Mouse (Mus musculus) intestine, embryonic 14.5 days (tissue): ENCODE results near the gene Cdr2l. TPM values are rescaled to one million over a fixed set of nuclear protein-coding genes. Genes with fewer than 3 reads are reported as not detected.

Experiments
- ATAC-seq: fragments of 200-750 bp; cut with Nextera tagmentation; replicated peaks from 2 replicates; pipeline ENCODE4 v1.8.0; 2017; ENCODE audit warnings: low read depth, moderate number of reproducible peaks, moderate TSS enrichment, moderate library complexity; ENCODE audit not compliant: low FRiP score, low TSS enrichment
- DNase-seq: peaks from one replicate; pipeline ENCODE4 v3.0.0-alpha.2; 2018; ENCODE audit warnings: low spot score
- H3K27ac ChIP-seq: fragments of 300-500 bp; sonication (generic); 2 replicates; pipeline ENCODE4 v1.5.1; 2014; ENCODE audit warnings: low read depth, mild to moderate bottlenecking, control low read depth
- H3K27me3 ChIP-seq: fragments of 300-500 bp; sonication (generic); replicated peaks from 2 replicates; pipeline ENCODE4 v1.6.1; 2014; ENCODE audit warnings: low read length, control low read depth; ENCODE audit not compliant: control insufficient read depth, insufficient read depth
- H3K36me3 ChIP-seq: fragments of 300-500 bp; sonication (generic); 2 replicates; pipeline ENCODE4 v1.6.1; 2014; ENCODE audit warnings: low read length, control low read depth; ENCODE audit not compliant: control insufficient read depth, insufficient read depth
- H3K4me1 ChIP-seq: fragments of 300-500 bp; sonication (generic); replicated peaks from 2 replicates; pipeline ENCODE4 v1.6.1; 2014; ENCODE audit warnings: low read length, control low read depth, mixed read lengths; ENCODE audit not compliant: control insufficient read depth, insufficient read depth
- H3K4me2 ChIP-seq: fragments of 300-500 bp; sonication (generic); 2 replicates; pipeline ENCODE4 v1.6.1; 2014; ENCODE audit warnings: low read length
- H3K4me3 ChIP-seq: fragments of 300-500 bp; sonication (generic); 2 replicates; pipeline ENCODE4 v1.5.1; 2014; ENCODE audit warnings: low read depth, low read length, control low read depth, mixed read lengths
- H3K9ac ChIP-seq: fragments of 300-500 bp; sonication (generic); 2 replicates; pipeline ENCODE4 v1.6.1; 2014; ENCODE audit warnings: mild to moderate bottlenecking, low read length
- H3K9me3 ChIP-seq: fragments of 300-500 bp; sonication (generic); 2 replicates; pipeline ENCODE4 v1.6.1; 2016; ENCODE audit warnings: low read length, control low read depth; ENCODE audit not compliant: control insufficient read depth
- WGBS: fragments of 180-500 bp; shearing (Covaris S2); extraction: QIAGEN DNeasy Blood & Tissue Kit; methylation state at CpG from one replicate; pipeline ENCODE4 v1.1.7; 2014; 5-methylcytosine and 5-hydroxymethylcytosine counted together
- polyA plus RNA-seq: library from polyadenylated mRNA; unstranded; fragments of >200 nt; fragmentation: Nextera tagmentation; extraction: Ambion mirVana; gene quantifications from 2 replicates; pipeline ENCODE4 v1.2.1, GENCODE M21; 2014

Cdr2l gene
- polyA plus RNA-seq, 1 experiment from 2014 or later, result 10.6 TPM

- Histone ChIP-seq H3K4me1 (peaks cover 19% of the 10 kb centered on the region), H3K4me3 (peak overlapping the region; percentile 78), H3K27ac (no peak overlapping the region), H3K36me3 (peaks cover 42% of the 10 kb centered on the region), H3K9me3 (no peaks in the 10 kb centered on the region), H3K27me3 (no peaks in the 10 kb centered on the region), H3K4me2 (peak overlapping the region; percentile 69), H3K9ac (peak overlapping the region; percentile 88; the same call in 1 of the 2 replicates)
- DNase-seq (no peak), ATAC-seq (no peak)
- 41% methylated on average over 1 of the region's 1 CpGs for WGBS
Measured at GRCm38 (mm10) chr11:115421328-115421727, 39.6 kb downstream of the Cdr2l start.

- Histone ChIP-seq H3K4me1 (peaks cover 19% of the 10 kb centered on the region), H3K27ac (no peak overlapping the region), H3K4me3 (no peak overlapping the region), H3K36me3 (peaks cover 42% of the 10 kb centered on the region), H3K4me2 (no peak overlapping the region), H3K27me3 (no peaks in the 10 kb centered on the region), H3K9me3 (no peaks in the 10 kb centered on the region), H3K9ac (no peak overlapping the region)
- ATAC-seq, result no peak
- 90% methylated on average over 16 of the region's 16 CpGs for WGBS
- DNase-seq, result no peak
Measured at GRCm38 (mm10) chr11:115421972-115422371, 40.3 kb downstream of the Cdr2l start.

DNA sequence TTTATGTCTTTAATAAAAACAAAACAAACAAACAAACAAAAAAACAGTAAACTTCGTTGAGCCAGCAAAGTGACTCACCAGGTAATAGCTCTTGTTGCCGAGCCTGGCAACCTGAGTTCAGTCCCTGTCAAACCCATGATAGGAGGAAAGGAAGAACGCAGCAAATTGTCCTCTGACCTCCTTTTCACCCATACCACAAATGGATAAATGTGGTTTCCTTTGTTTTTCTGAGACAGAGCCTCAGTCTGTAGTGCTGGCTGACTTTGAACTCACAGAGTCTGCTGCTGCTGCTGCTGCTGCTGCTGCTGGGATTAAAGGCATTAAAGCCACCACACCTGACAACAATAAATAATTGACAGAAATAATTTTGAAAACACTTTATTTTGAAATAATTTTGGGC lies 41.4 kb downstream of the Cdr2l start:
- Histone ChIP-seq H3K9me3 (no peaks in the 10 kb centered on the region), H3K9ac (no peak overlapping the region), H3K36me3 (peaks cover 37% of the 10 kb centered on the region), H3K4me1 (peaks cover 19% of the 10 kb centered on the region), H3K27me3 (no peaks in the 10 kb centered on the region), H3K27ac (no peak overlapping the region), H3K4me3 (no peak overlapping the region), H3K4me2 (no peak overlapping the region)
- 78% methylated on average over 3 of the region's 3 CpGs for WGBS
- DNase-seq, result no peak
- ATAC-seq, result no peak

DNA sequence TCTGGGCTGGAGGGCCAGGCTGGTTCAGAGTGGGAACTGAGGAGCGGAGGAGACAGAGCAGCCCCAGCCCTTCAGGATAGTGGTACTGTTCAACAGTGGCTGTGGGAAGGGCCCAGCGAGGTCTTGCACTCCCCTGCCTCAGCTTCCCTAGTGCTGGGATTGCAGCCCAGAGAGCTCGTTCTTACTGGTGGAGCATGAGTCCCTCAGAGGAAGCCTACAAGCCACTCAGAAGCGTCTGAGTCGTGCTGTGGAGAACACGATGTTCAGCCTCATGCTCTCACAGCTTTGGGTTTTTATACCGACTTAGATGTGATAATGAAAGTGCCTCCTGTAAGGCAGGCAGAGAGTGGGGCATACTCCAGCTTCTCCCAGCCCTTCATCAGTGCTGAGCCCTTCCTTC lies 43.0 kb downstream of the Cdr2l start:
- Histone ChIP-seq H3K9ac (no peak overlapping the region), H3K4me1 (peaks cover 10% of the 10 kb centered on the region), H3K4me2 (no peak overlapping the region), H3K4me3 (no peak overlapping the region), H3K9me3 (no peaks in the 10 kb centered on the region), H3K27me3 (no peaks in the 10 kb centered on the region), H3K27ac (no peak overlapping the region), H3K36me3 (peaks cover 47% of the 10 kb centered on the region)
- no peak for ATAC-seq
- DNase-seq, result no peak
- WGBS, result 79% methylated on average over 7 of the region's 7 CpGs

- WGBS, result 93% methylated on average over 6 of the region's 6 CpGs
Measured at GRCm38 (mm10) chr11:115425671-115426070, 44.0 kb downstream of the Cdr2l start.

DNA sequence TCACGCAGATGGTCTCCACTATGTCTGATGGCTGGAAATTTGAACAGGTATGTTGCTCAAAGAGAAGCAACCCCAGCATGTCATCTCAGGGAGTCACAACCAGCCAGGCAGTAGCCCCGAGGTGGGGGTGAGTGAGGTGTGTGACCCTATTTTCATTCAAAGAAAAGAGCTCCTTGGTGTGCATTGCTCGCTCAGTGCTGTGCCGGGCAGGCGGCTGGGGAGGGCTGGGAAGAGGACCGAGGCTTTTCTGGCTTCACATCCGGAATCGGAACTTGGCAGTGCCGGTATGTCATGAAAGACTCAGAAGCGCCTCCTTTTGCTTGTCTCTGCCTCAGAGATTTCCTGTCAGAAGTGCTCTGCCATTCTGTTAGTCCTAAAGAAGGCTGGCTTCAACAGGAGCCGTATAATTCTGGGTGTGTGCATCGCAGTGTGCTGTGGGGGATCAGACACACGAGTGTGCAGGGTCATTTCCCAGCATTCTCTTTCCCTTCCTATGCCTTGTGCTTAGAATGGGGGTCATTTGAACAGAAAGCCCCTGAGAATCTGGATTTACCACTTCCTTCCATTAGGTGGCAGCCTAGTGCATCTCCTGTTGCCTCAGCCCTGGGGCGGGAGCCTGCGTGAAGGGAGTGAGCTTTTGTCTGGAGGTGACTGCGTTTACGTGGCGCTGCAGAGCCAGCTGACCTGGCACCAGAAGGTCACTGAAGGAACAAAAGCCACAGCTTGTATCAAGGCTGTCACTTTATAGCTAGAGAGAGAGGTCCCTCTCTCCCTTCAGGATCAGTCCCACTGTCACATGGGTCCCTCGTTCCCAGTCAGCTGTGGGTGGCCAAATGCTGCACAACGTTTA lies 46.0 kb downstream of the Cdr2l start:
- Histone ChIP-seq H3K36me3 (peaks cover 77% of the 10 kb centered on the region), H3K9me3 (no peaks in the 10 kb centered on the region), H3K9ac (no peak overlapping the region), H3K27me3 (no peaks in the 10 kb centered on the region), H3K4me3 (no peak overlapping the region), H3K4me2 (no peak overlapping the region), H3K4me1 (no peaks in the 10 kb centered on the region; the same call in 1 of the 2 replicates), H3K27ac (no peak overlapping the region; the same call in 1 of the 2 replicates)
- 42% methylated on average over 20 of the region's 20 CpGs for WGBS
- DNase-seq, result peak; percentile 73
- peak; percentile 56 for ATAC-seq

More at GRCm38 (mm10) chr11:115425671-115426070, 44.0 kb downstream of the Cdr2l start:
- Histone ChIP-seq H3K9ac (no peak overlapping the region), H3K4me1 (peaks cover 10% of the 10 kb centered on the region), H3K9me3 (no peaks in the 10 kb centered on the region), H3K4me2 (no peak overlapping the region), H3K27ac (no peak overlapping the region), H3K27me3 (no peaks in the 10 kb centered on the region), H3K36me3 (peaks cover 57% of the 10 kb centered on the region), H3K4me3 (no peak overlapping the region)
- DNase-seq, result no peak
- ATAC-seq, result no peak

GRCm38 (mm10) chr11:115429307-115429706 lies 47.6 kb downstream of the Cdr2l start:
- WGBS, result 94% methylated on average over 7 of the region's 7 CpGs
- no peak for ATAC-seq
- H3K36me3 ChIP-seq, result peaks cover 74% of the 10 kb centered on the region

GRCm38 (mm10) chr11:115430561-115430960 lies 48.8 kb downstream of the Cdr2l start:
- ATAC-seq, result no peak
- WGBS, result 89% methylated on average over 6 of the region's 6 CpGs
- H3K36me3 ChIP-seq, result peaks cover 62% of the 10 kb centered on the region

More at GRCm38 (mm10) chr11:115429307-115429706, 47.6 kb downstream of the Cdr2l start:
- no peaks in the 10 kb centered on the region; the same call in 1 of the 2 replicates for H3K4me1 ChIP-seq
- H3K27me3 ChIP-seq, result no peaks in the 10 kb centered on the region
- H3K9ac ChIP-seq, result no peak overlapping the region
- H3K4me3 ChIP-seq, result no peak overlapping the region
- H3K9me3 ChIP-seq, result no peaks in the 10 kb centered on the region
- no peak for DNase-seq
- no peak overlapping the region for H3K4me2 ChIP-seq
- no peak overlapping the region for H3K27ac ChIP-seq

More at GRCm38 (mm10) chr11:115430561-115430960, 48.8 kb downstream of the Cdr2l start:
- DNase-seq, result no peak
- Histone ChIP-seq H3K4me2 (no peak overlapping the region), H3K9me3 (no peaks in the 10 kb centered on the region), H3K27ac (no peak overlapping the region), H3K27me3 (no peaks in the 10 kb centered on the region), H3K4me1 (peaks cover 3% of the 10 kb centered on the region; the same call in 1 of the 2 replicates), H3K9ac (no peak overlapping the region), H3K4me3 (no peak overlapping the region)
